ENCODE assay signal across 32 mouse cellular contexts in genomic region chr5:31573722-31574121, GRCm38 (mm10).
"Had no signal": no experiment of that assay in that cellular context is flagged by ENCODE, and none has a peak within 500 bp of the region (broad histone marks: within the 10 kb centered on the region; RNA-seq: fewer than 3 reads in every experiment).

No protein-coding gene starts in this region.

- ATAC-seq: liver, embryonic 12.5 days; liver, postnatal 0 days; lung, postnatal 0 days; midbrain, embryonic 13.5 days; midbrain, embryonic 15.5 days; midbrain, embryonic 16.5 days had no signal

- H3K27ac ChIP-seq: limb, embryonic 10.5 days; limb, embryonic 12.5 days; limb, embryonic 13.5 days; limb, embryonic 15.5 days; liver, embryonic 12.5 days; liver, embryonic 13.5 days; liver, embryonic 14.5 days; liver, embryonic 15.5 days; lung, embryonic 15.5 days; macrophage; midbrain, embryonic 10.5 days; midbrain, embryonic 12.5 days; midbrain, embryonic 13.5 days; midbrain, embryonic 15.5 days; neural tube, embryonic 12.5 days had no signal

- H3K36me3 ChIP-seq: limb, embryonic 12.5 days; limb, embryonic 13.5 days; limb, embryonic 15.5 days; liver, embryonic 12.5 days; liver, embryonic 13.5 days; liver, embryonic 15.5 days; lung, embryonic 15.5 days; midbrain, embryonic 12.5 days; midbrain, embryonic 13.5 days; midbrain, embryonic 15.5 days; neural tube, embryonic 12.5 days had no signal

- H3K9ac ChIP-seq: limb, embryonic 12.5 days; limb, embryonic 13.5 days; limb, embryonic 15.5 days; liver, embryonic 12.5 days; liver, embryonic 13.5 days; liver, embryonic 14.5 days; liver, embryonic 15.5 days; liver, postnatal 0 days; lung, embryonic 14.5 days; lung, embryonic 15.5 days; midbrain, embryonic 12.5 days; midbrain, embryonic 13.5 days; midbrain, embryonic 15.5 days; neural tube, embryonic 12.5 days had no signal

- H3K27me3 ChIP-seq: limb, embryonic 12.5 days; limb, embryonic 13.5 days; limb, embryonic 15.5 days; liver, embryonic 15.5 days; lung, embryonic 15.5 days; midbrain, embryonic 12.5 days; midbrain, embryonic 13.5 days; midbrain, embryonic 15.5 days; neural tube, embryonic 12.5 days had no signal

- DNase-seq: left cerebral cortex, postnatal 4 days; liver; liver, embryonic 13.5 days; liver, postnatal 0 days; lung, adult 18-20 months; lung, adult 2 months; lung, embryonic 14.5 days; lung, postnatal 10 days; lung, postnatal 14 days; lung, postnatal 36 days; lung, postnatal 4 days; midbrain, embryonic 14.5 days had no signal

- H3K4me3 ChIP-seq: limb, embryonic 10.5 days; limb, embryonic 12.5 days; limb, embryonic 13.5 days; limb, embryonic 15.5 days; liver, embryonic 12.5 days; liver, embryonic 13.5 days; liver, embryonic 15.5 days; lung, embryonic 15.5 days; megakaryocyte, embryonic 14.5 days; midbrain, embryonic 10.5 days; midbrain, embryonic 12.5 days; midbrain, embryonic 13.5 days; midbrain, embryonic 15.5 days; myocyte; neural tube, embryonic 12.5 days had no signal

- H3K4me2 ChIP-seq: limb, embryonic 12.5 days; limb, embryonic 13.5 days; limb, embryonic 15.5 days; liver, embryonic 11.5 days; liver, embryonic 12.5 days; liver, embryonic 13.5 days; liver, embryonic 15.5 days; lung, embryonic 14.5 days; lung, embryonic 15.5 days; midbrain, embryonic 11.5 days; midbrain, embryonic 12.5 days; midbrain, embryonic 13.5 days; midbrain, embryonic 15.5 days; neural tube, embryonic 12.5 days had no signal

- H3K4me1 ChIP-seq: liver, embryonic 15.5 days had no signal

- H3K9me3 ChIP-seq: limb, embryonic 10.5 days; limb, embryonic 12.5 days; limb, embryonic 13.5 days; limb, embryonic 15.5 days; liver, embryonic 12.5 days; liver, embryonic 13.5 days; liver, embryonic 15.5 days; lung, embryonic 15.5 days; megakaryocyte, embryonic 14.5 days; midbrain, embryonic 10.5 days; midbrain, embryonic 12.5 days; midbrain, embryonic 13.5 days; midbrain, embryonic 15.5 days; neural tube, embryonic 12.5 days had no signal
